Mouse (Mus musculus): ENCODE measurements around the gene Txndc8. TPM values are rescaled to one million over a fixed set of nuclear protein-coding genes. Genes with fewer than 3 reads are reported as not detected.

The Txndc8 gene
- not detected in 2 replicates for polyA plus RNA-seq (2015; fragmentation: Nextera tagmentation; extraction: Ambion mirVana)

DNA sequence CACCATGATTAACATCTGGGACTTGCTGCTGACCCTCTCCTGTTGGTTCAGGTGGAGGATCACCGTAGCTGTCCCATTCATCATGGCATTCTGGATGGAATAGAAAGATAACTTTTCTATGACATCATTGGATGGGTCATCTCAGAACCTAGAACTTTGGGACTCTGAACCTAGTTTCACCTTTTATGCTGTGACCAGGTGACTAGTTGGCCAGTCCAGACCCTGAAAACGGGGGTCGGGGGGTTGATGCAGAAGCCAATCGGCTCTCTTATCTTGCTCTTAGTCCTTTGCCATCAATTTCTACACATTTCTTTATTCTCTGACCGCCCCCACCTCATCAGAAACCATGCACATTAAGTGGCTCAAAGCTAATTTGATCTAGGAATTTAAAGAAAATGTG lies at the start of gene Txndc8:
Gene Txndc8, minus strand, starts transcription at position 101 of the 400 bp plus-strand sequence.

DNA sequence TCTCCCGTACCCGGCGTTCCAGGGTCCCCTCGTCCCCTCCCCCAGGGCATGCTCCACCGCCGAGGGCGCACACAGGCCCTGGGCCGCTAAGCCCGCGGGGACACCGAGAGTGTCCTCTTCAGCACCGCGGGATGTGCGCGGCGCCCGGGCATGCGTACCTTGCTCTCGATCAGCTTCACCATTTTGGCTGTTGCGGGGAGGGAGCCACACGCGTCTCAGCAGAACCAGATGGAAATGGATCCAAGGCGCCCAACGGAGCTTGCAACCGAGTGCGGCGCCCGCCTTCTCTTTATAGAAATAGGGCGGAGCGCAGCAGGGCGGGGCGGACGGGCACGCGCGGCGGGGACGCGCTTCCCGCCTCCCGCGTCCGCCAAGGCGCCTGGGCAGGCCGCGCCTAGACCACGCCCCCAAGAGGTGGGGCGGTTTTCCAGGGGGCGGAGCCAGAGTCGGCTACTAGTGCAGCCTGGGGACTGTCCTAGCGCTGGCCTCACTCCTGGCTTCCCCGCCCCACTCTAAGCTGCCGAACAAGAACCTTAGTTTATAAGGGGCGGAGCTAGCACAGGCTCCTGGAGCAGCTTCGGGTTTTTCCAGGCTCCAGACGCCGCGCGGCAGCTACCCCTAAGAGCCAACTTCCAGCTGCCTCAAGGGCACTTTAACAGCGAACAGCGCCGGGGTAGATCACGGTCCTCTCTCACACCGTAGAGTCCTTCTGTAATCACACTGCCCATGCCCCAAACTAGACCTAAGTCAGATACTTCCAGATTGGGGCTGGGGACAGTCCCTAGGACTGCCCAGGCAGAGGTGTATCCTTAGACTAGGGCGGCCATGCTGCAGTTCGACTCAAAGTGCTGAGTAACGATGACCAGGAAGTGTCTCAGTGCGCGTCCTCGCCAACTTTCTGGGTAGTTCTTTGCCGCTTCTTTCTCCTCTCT lies 52.6 kb downstream of the Txndc8 start, which contains the start of gene Txn1:
Gene Txn1, minus strand, starts transcription at position 383 of the 932 bp plus-strand sequence.

Other genes with a start within 250 kb of the Txndc8 start
- 1.4 and 2.5 TPM in 2 replicates for gene D630039A03Rik, start 92.8 kb downstream of the Txndc8 start, polyA plus RNA-seq (2015; fragmentation: Nextera tagmentation; extraction: Ambion mirVana)
- 446 and 453 TPM in 2 replicates for gene Txn1, start 52.7 kb downstream of the Txndc8 start, polyA plus RNA-seq (2015; fragmentation: Nextera tagmentation; extraction: Ambion mirVana)
- 1.4 and 1.5 TPM in 2 replicates for gene Svep1, start 197.7 kb upstream of the Txndc8 start, polyA plus RNA-seq (2015; fragmentation: Nextera tagmentation; extraction: Ambion mirVana)